Mouse (Mus musculus): Measurements from ENCODE around the gene Cd160.

- TF ChIP-seq CTCF (conservative IDR thresholded peaks at IDR 0.05; ENCODE audit: low read length) (no peak), NANOG (IDR thresholded peaks at IDR 0.05; ENCODE audit: borderline replicate concordance, low read length) (no peak)
Observed at GRCm38 (mm10) chr3:96757691-96758090, 71.5 kb downstream of the Cd160 start.
